In the genomic region with DNA sequence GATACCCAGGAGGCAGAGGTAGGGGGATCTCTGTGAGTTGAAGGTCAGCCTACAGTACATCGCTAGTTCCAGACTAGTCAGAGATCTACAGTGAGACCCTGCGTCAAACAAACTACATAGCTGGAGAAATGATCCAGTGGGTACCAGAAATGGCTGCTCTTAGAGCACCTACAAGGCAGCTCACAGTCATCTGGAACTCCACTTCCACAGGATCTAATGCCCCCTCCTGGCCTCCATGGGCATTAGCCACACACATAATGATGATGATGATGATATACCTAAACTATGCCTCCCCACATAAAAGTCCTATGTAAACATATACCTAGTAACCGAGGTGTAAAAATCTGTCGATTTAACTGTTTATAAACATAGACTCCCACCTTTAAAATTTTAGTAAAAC, we compare ENCODE assay signal across 9 mouse cellular contexts.
DNase-seq lines count a peak whose midpoint lies in the region; ATAC-seq and TF ChIP-seq lines count a peak whose summit lies in the region.
"Had no signal": no experiment of that assay in that cellular context is flagged by ENCODE, and none has a peak within 500 bp of the region (broad histone marks: within the 10 kb centered on the region; RNA-seq: fewer than 3 reads in every experiment).

No protein-coding gene starts in this region.

- H3K9ac ChIP-seq in kidney, postnatal 0 days (ENCODE audit: low read depth, low read length) = no peak overlapping the region
- no peak overlapping the region for H3K9ac ChIP-seq in kidney, embryonic 16.5 days (replicated peaks; ENCODE audit: low read length)
- H3K9ac ChIP-seq: embryonic facial prominence, embryonic 12.5 days had no signal

- no peak overlapping the region for H3K27ac ChIP-seq in kidney, postnatal 0 days
- no peak overlapping the region for H3K27ac ChIP-seq in kidney, embryonic 16.5 days (ENCODE audit: low read length)
- H3K27ac ChIP-seq: embryonic facial prominence, embryonic 12.5 days had no signal

- no peak for ATAC-seq in kidney, postnatal 0 days (replicated peaks; ENCODE audit: low FRiP score, low read depth)
- no peak for ATAC-seq in kidney, embryonic 16.5 days (ENCODE audit: low FRiP score, low TSS enrichment)
- ATAC-seq in common myeloid progenitor, adult 5-6 weeks (replicated peaks; ENCODE audit: low read depth, poor library complexity, severe bottlenecking) = peak; percentile 65; the same call in 1 of the 2 replicates

- no peak overlapping the region for H3K4me3 ChIP-seq in kidney, postnatal 0 days (replicated peaks; ENCODE audit: low read depth, low read length)
- no peak overlapping the region for H3K4me3 ChIP-seq in kidney, embryonic 16.5 days (ENCODE audit: low read length)
- H3K4me3 ChIP-seq: embryonic facial prominence, embryonic 12.5 days had no signal

- H3K4me1 ChIP-seq in kidney, postnatal 0 days (replicated peaks; ENCODE audit: insufficient read depth, low read length) = no peaks in the 10 kb centered on the region
- H3K4me1 ChIP-seq in kidney, embryonic 16.5 days (ENCODE audit: insufficient read depth, low read length) = no peaks in the 10 kb centered on the region
- H3K4me1 ChIP-seq: embryonic facial prominence, embryonic 12.5 days had no signal

- DNase-seq in adrenal gland, postnatal 10 days = peak; percentile 11
- no peak for DNase-seq in adrenal gland, postnatal 4 days (ENCODE audit: low spot score in 2 of 2)
- peak; percentile 43 for DNase-seq in kidney, postnatal 0 days (ENCODE audit: low spot score)
- peak; percentile 11 for DNase-seq in lung, postnatal 36 days
- no peak for DNase-seq in T-cell, adult 2 months (ENCODE audit: low spot score)
- no peak for DNase-seq in right cerebral cortex, postnatal 4 days

- TF ChIP-seq CTCF in kidney, postnatal 0 days (IDR thresholded peaks at IDR 0.05; ENCODE audit: low read depth) = peak; percentile 57

- no peaks in the 10 kb centered on the region for H3K27me3 ChIP-seq in kidney, postnatal 0 days (ENCODE audit: insufficient read depth, low read length)
- H3K27me3 ChIP-seq in kidney, embryonic 16.5 days (ENCODE audit: insufficient read depth, low read length) = no peaks in the 10 kb centered on the region
- H3K27me3 ChIP-seq: embryonic facial prominence, embryonic 12.5 days had no signal

- H3K36me3 ChIP-seq in kidney, postnatal 0 days (ENCODE audit: insufficient read depth, low read length) = peaks cover 20% of the 10 kb centered on the region; the same call in 1 of the 2 replicates
- H3K36me3 ChIP-seq in kidney, embryonic 16.5 days (ENCODE audit: insufficient read depth, low read length) = peaks cover 13% of the 10 kb centered on the region

- WGBS in kidney, postnatal 0 days = 87% methylated on average over 4 of the region's 4 CpGs
- WGBS in kidney, embryonic 16.5 days = 89% methylated on average over 4 of the region's 4 CpGs

- H3K9me3 ChIP-seq in kidney, postnatal 0 days (replicated peaks; ENCODE audit: low read length) = no peaks in the 10 kb centered on the region
- H3K9me3 ChIP-seq in kidney, embryonic 16.5 days (ENCODE audit: low read length) = no peaks in the 10 kb centered on the region
- H3K9me3 ChIP-seq: embryonic facial prominence, embryonic 12.5 days had no signal

- no peak overlapping the region for H3K4me2 ChIP-seq in kidney, postnatal 0 days (ENCODE audit: low read length)
- H3K4me2 ChIP-seq in kidney, embryonic 16.5 days (replicated peaks; ENCODE audit: low read depth, low read length) = no peak overlapping the region
- H3K4me2 ChIP-seq: embryonic facial prominence, embryonic 12.5 days had no signal

Comparison
In these comparisons a context has a peak if more than half of its experiments do, and no peak if none do; other contexts are left out.
1. DNase-seq: peak in adrenal gland, postnatal 10 days (single experiment), kidney, postnatal 0 days (single experiment) and lung, postnatal 36 days (single experiment); none in adrenal gland, postnatal 4 days (0 of 2), T-cell, adult 2 months (single experiment) and right cerebral cortex, postnatal 4 days (single experiment).